Mouse (Mus musculus) thymus, adult 18-20 months (tissue): ENCODE data around the gene Timm13.
A peak's percentile ranks its signal among the peaks of the same experiment; 100 is the strongest.

ENCODE experiments used
- DNase-seq, 2 experiments: peaks; one replicate each; pipeline ENCODE4 v3.0.0; 2022; ENCODE audit warnings: mixed read lengths in 2 of 2

Timm13 gene

DNA sequence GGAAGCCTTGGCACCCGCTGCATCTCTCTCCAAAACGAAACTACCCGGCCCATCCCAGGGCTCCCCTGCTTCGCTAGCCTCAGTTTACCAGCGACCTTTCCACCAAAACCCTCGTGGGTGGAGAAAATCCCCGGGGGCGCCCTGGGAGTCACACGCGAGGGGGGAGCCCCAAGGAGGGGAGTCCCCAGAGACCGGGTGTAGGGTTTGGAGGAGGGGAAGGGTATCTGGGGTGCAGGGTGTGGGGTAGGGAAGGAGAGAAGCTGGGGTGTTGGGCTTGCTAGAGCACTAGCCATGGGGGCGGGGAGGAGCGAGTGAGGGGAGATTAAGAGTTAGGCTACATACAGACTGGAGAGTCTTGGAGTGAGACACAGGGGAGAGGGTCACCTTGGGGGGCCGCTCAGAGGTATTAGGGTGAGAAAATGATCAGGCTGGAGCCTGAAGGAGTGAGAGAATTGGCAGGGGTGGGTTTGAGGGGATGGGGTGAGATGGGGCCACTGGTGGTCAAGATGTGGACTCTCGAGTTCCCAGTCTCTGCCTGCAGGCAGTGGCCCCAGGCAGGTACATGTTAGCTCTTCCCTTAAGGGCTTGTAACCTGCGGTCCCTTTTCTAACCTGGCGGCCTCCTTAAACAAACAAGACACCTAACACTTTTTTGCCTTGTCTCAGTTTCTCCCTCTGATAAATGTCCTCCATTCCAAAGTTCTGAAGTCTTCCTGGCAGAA lies 32.1 kb upstream of the Timm13 start:
- no peak for DNase-seq

DNA sequence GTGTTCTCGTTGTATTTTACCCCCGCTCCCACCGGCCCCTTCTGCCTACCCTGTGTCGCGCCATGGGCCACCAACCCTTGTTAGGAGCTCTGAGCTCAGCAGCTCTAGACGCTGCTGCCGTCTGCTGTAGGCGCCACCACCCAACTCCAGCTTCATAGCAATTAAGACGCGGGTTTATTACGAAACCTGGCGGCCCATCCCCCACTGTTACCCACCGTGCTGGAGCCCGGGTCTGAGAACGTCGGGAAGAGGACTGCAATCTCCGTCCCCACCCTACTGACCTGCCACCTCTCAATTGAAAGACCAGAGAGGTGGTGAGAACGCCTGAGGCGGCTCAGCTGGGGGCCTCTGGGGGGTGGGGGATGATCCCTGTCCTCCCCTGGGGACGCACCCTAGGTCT lies 31.4 kb upstream of the Timm13 start:
- DNase-seq: no peak

GRCm38 (mm10) chr10:80931695-80932094 lies 30.9 kb upstream of the Timm13 start:
- no peak for DNase-seq

DNA sequence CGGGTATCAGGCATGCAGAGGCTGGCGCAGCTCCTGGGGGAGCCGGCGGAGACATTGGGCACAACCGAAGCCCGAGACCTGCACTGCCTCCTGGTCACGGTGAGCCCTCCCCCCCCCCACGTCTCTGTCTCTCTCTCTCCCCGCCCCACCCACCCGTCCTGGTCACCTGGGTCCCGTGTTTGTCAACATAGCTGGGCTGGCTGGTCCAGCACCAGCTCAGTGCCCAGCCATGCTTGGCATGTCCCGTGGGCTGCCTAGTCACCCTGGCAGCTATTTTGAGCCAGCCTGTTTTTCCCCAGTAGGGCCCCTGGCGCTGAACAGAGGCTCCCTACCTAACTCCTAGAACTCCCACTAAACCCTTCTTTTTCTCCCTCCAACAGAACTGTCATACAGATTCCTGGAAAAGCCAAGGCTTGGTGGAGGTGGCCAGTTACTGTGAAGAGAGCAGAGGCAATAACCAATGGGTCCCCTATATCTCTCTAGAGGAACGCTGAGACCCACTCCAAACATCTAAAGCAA lies 30.4 kb upstream of the Timm13 start:
- no peak for DNase-seq

DNA sequence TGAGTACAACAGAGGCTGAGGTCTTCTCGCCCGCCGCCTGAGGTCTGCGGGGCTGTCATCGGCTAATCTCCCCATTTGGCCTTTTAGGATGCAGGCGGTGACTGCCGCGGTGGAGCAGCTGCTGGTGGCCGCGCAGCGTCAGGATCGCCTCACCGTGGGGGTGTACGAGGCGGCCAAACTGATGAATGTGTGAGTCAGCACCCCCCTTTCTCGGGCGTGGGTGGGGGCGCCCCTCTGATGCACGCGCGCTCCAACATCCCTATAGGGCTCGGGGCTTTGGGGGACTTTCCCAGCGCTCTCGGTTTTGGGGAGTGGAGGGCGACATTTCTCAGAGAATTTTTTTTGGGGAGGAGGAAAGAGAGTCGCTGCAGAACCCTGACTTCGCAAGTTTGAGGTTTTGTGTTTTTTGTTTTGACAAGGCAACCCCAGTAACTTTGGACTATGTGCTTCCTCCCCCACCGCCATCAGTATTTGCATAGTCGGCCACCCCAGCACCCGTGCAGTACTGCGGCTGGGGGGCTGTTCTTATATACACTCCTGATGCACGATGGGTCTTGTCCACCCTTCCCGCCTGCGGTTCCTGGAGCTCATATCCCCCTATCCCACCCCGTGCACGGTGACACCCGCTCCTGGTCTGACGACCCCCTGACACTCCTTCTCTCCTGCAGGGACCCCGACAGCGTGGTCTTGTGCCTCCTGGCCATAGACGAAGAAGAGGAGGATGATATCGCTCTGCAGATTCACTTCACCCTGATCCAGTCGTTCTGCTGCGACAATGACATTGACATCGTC lies 29.8 kb upstream of the Timm13 start:
- DNase-seq: peak; percentile 39 to 57

DNA sequence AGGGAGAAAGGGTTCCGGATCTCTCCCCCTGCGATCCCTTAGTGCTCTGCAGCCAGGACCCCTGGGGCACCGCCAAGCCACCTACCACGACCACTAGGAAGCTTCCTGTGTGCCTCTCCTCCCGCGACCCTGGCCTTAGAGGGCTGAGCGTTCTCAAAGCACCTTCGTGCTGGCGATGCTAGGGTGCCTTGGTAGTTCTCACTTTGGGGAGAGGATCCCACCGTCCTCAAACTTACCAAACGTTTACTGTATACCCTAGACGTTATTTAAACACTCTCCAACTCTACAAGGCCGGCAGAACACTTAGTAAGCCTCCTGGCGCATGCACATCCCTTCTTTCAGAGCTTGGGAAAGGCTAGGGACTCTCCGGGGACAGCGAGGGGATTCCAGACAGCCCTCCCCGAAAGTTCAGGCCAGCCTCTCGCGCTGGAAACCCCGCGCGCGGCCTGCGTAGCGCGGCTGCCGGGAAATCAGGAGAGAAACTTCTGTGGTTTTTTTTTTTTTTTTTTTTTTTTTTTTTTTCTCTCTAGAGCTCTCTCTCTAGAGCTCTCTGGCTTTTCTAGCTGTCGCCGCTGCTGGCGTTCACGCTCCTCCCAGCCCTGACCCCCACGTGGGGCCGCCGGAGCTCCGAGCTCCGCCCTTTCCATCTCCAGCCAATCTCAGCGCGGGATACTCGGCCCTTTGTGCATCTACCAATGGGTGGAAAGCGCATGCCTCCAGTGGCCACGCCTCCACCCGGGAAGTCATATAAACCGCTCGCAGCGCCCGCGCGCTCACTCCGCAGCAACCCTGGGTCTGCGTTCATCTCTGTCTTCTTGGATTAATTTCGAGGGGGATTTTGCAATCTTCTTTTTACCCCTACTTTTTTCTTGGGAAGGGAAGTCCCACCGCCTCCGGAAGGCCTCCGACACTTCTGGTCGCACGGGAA lies 28.8 kb upstream of the Timm13 start, which contains the start of gene Gadd45b:
Gene Gadd45b (plus strand): TSS at position 775 of the 928 bp plus-strand sequence.
- peak; percentile 99 for DNase-seq

- DNase-seq: peak; percentile 81 to 84
Observed at GRCm38 (mm10) chr10:80928586-80929298, 28.0 kb upstream of the Timm13 start.

GRCm38 (mm10) chr10:80925472-80925871 lies 24.7 kb upstream of the Timm13 start:
- no peak for DNase-seq

DNA sequence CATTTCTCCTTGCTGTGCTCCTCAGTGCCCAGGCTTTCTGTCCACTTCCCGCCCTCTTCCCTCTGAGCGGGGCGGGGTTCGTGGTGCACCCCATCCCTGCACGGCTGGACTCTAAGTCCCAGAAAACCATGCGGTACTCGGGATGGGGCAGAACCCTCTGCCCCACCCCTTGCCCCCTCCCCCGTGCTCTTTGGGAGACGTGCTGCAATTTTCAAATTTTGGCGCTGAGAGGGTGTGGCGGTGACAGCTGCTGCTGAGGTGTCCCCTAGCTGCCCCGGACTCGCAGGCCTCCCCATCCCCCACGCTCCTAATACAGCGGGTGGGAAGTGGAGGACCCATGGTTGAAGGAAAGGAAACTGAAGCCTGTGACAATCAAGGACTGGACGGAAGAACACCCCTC lies 21.2 kb upstream of the Timm13 start:
- no peak for DNase-seq

- DNase-seq: peak in 1 of 2 experiments; percentile 49
Observed at GRCm38 (mm10) chr10:80917779-80918434, 17.1 kb upstream of the Timm13 start, which contains the start of gene Lmnb2. Gene Lmnb2, minus strand, starts transcription at chr10:80918245.

GRCm38 (mm10) chr10:80917336-80917778 lies 16.6 kb upstream of the Timm13 start:
- DNase-seq: no peak

GRCm38 (mm10) chr10:80915736-80916135 lies 15.0 kb upstream of the Timm13 start:
- no peak for DNase-seq

DNA sequence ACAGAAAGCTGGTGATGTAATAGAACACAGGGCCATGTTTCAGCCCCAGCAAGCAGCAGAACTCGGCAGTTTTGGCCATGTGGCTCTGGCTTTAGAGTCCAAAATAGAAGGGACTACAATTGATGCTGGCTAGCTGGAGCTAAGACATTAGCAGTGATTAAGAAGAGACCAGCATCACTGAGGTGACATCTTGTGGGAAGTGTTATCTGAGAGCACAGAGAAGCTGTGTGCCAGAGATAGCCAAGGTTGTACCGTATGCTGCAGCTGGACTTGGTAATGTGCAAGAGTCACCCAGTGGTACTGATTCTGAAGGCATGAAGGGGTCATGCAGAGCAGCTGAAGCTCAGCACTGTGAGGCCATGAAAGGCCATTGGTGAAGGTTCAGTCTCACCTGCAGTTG lies 14.5 kb upstream of the Timm13 start:
- no peak for DNase-seq

DNA sequence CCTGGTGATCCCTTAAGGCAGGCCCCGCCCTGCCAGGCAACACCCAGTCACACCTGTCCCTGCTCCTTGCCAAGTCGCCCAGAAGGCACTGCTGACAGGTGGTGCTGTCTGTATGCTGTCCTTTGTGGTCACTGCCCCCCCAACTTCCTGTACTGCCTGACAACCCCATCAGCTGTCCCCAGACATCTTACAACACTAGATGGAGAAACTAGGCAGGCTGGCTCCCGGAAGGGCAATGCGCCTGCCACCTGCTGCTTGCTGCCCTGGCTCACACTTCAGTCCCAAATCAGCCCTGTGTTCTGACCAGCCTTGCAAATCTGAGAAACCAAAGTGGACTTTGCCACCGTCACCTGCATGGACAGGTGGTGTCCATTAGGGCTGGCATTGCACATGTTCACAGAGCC lies 13.5 kb upstream of the Timm13 start:
- DNase-seq: peak in 1 of 2 experiments; percentile 62

GRCm38 (mm10) chr10:80913364-80914011 lies 12.7 kb upstream of the Timm13 start:
- DNase-seq: no peak

- no peak for DNase-seq
Observed at GRCm38 (mm10) chr10:80911891-80912290, 11.1 kb upstream of the Timm13 start.

DNA sequence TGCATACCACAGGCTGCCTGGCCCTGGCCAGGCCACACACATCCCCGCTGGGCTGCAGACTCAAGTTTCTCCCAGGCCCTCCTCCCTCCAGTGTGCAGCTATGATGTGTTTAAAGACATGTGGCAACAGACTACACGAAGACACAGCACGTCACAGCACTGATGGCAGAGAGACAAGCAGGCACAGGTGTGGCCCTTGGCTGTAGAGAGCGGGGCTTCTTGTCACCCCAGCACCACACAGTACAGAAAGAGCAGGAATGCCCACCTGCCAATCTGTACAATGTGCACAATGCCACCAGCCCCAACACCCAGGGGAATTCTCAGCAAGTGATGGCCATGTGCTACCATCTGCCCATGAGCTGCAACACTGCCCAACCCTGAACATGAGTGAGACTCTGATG lies 10.6 kb upstream of the Timm13 start:
- no peak for DNase-seq

- no peak for DNase-seq
Observed at GRCm38 (mm10) chr10:80909375-80910162, 8.8 kb upstream of the Timm13 start.

DNA sequence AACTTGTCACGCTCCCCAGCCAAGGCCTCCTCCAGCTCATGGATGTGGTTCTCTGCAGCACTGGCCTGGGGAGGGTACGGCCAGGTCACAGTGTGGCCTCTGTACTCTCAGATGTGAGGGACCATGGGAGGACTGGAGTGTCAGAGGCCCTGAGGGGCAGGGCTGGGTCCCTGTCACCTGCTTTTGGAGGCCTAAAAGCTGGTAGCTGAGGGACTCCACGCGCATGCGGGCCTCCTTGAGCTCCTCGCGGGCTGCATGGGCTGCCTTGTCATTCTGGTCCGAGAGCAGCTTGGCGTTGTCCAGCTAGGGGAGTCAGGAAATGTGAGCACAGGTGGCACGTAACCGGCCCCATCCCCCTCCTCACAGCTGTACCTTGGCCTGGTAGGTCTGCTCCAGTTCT lies 3.9 kb upstream of the Timm13 start:
- DNase-seq: no peak
